Mouse (Mus musculus): ENCODE measurements around the gene Glis2. TPM values are rescaled to one million over a fixed set of nuclear protein-coding genes. Genes with fewer than 3 reads are reported as not detected.

Gene Glis2
- 1 to 10 TPM; 1.2 to 2.4 TPM for total RNA-seq (2023)

GRCm38 (mm10) chr16:4593971-4594813 lies at the start of gene Glis2:
Glis2 (plus strand) TSS chr16:4594713.

GRCm38 (mm10) chr16:4559715-4560144 lies 34.8 kb upstream of the Glis2 start, which contains the start of gene Tfap4:
Tfap4 (minus strand) TSS chr16:4559854.

GRCm38 (mm10) chr16:4624481-4625110 lies 30.1 kb downstream of the Glis2 start, which contains the start of gene Pam16:
Pam16 (minus strand) TSS chr16:4624988.

GRCm38 (mm10) chr16:4639831-4640237 lies 45.3 kb downstream of the Glis2 start, which contains the start of the genes Vasn and Dnaja3:
Vasn (plus strand) TSS chr16:4639941.
Dnaja3 (plus strand) TSS chr16:4639989.

Other genes starting within 250 kb of the Glis2 start
- 1 to 10 TPM; 8.1 to 9.3 TPM for gene Adcy9, start 174.2 kb upstream of the Glis2 start, total RNA-seq (2023)
- gene Srl, start 52.9 kb upstream of the Glis2 start, total RNA-seq (2023): 1 to 10 TPM in 1 of 2 experiments, under 1 TPM in 1; 0.86 to 2.2 TPM
- gene Tfap4, start 34.9 kb upstream of the Glis2 start, total RNA-seq (2023): 1 to 10 TPM; 5.2 to 7.6 TPM
- gene Pam16, start 30.3 kb downstream of the Glis2 start, total RNA-seq (2023): 10 to 100 TPM; 37.4 to 39.3 TPM
- gene Vasn, start 45.2 kb downstream of the Glis2 start, total RNA-seq (2023): 1 to 10 TPM in 1 of 2 experiments, under 1 TPM in 1; 0.36 to 2.5 TPM
- 10 to 100 TPM; 21.1 to 22.4 TPM for gene Dnaja3, start 45.3 kb downstream of the Glis2 start, total RNA-seq (2023)
- 100 to 1,000 TPM; 132 to 161 TPM for gene Coro7, start 85.1 kb downstream of the Glis2 start, total RNA-seq (2023)
- 10 to 100 TPM in 1 of 2 experiments, 1 to 10 TPM in 1; 9.1 to 11.6 TPM for gene Nmral1, start 124.6 kb downstream of the Glis2 start, total RNA-seq (2023)
- 10 to 100 TPM; 63.6 to 81.5 TPM for gene Hmox2, start 131.6 kb downstream of the Glis2 start, total RNA-seq (2023)
- gene Cdip1, start 195.6 kb downstream of the Glis2 start, total RNA-seq (2023): 10 to 100 TPM; 39.5 to 44.0 TPM
- gene 4930562C15Rik, start 240.7 kb downstream of the Glis2 start, total RNA-seq (2023): not detected